Mouse (Mus musculus) brain, adult 2 months (tissue): ENCODE measurements around the gene Rep15.

Experiments used
- DNase-seq: peaks from one replicate; pipeline ENCODE4 v3.0.0; 2011; ENCODE audit warnings: low read depth, low spot score

Rep15 gene

DNA sequence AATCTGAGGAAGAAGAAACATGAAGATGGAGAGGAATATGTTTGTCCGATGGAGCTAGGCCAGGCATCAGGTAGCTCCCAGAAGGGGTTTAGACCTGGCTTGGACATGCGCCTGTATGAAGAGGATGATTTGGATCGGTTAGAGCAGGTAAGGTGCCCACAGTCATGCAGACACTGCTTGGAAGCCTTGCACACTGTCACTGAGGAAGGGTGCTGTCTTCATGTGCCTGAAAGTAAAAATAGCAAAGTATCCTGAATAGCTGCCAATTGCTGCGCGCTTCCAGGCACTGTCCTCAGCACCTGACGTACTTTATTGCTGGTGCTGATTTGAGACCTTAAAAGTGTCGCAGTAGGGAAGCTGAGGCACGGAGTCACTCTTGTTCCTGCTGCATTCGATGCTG, 2.8 kb upstream of the Rep15 start:
- DNase-seq: peak; percentile 82

DNA sequence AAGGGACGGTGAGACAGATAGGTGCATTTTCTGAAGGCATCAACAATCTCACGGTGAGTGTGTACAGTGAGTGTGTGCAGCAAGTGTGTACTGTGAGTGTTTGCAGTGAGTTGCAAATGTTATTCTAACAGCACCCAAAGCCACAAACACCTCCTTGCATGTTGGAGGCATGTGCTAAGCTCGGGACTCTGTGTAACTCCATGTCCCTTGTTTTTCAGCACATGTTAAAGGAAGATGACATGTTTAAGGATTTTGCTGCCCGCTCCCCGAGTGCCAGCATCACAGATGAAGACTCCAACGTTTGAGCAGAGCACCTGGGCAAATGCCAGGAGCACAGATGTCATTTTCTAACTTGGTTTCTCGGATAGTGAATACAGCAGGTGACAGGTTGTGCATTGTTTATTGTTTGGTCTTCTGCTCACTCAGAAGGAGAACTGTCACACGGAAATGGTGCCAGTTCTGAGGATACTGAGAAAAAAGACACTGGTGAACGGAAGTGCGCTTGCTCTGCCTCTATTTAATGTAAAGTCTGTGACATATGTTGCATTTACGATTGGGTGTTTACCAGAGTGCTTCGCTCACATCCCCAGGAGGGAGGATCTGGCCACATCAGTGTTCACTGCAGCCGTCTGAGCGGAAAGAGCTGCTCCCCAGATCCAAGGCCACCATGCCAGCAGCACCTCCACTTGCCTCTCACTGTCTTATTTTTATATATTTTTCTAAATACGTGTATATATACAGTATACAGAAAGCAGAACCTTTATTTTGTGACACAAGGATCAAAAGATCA, 2.1 kb upstream of the Rep15 start:
- peak; percentile 84 for DNase-seq

DNA sequence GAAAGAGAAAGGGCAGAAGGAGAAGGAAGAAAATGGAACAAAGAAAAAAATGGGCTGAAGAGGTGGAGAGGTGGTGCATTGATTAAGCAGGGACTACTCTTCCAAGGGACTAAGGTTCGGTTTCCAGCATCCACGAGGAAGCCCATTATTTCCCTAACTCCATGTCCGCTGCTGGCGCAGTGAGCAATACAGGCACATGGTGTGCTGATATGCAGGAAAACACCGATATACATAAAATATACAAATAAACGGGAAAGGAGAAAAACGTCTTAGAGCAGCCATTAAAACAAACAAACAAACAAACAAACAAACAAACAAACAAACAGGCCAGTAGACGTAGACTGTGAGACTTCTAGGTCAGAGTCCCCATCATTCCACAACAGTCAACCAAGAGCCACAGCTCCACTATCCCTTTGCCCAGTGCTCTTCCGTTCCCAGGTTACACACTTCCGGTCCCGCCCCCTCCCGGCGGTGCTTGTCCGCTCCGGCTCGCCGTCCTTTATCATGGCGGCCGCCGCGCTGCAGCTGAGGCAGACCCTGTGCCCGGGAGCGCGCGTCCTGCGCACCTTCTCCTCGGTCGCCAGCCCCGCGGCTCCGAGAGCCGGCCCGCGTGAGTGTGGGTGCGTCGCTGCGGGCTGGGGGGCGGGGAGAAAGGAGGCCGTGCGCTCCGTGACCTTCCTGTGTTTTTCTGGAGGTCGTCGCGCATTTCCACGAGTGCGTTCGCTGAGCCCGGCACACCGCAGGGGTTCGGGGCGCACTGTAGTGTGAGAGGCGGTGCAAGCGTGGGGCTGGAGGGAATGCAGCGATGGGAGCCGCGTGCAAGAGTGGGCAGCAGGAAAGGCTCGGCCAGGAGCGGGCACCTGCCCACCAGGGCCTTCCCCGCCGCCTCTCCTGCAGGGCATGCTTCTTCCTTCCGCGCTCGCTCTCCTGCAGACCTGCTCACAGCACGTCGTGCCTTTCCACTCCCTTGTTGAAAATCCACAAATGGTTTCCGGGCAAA, 10.2 kb downstream of the Rep15 start, which contains the start of gene Mrps35:
TSS of gene Mrps35 (plus strand) at position 474 of the 1,000 bp plus-strand sequence.
- DNase-seq: peak; percentile 96

DNA sequence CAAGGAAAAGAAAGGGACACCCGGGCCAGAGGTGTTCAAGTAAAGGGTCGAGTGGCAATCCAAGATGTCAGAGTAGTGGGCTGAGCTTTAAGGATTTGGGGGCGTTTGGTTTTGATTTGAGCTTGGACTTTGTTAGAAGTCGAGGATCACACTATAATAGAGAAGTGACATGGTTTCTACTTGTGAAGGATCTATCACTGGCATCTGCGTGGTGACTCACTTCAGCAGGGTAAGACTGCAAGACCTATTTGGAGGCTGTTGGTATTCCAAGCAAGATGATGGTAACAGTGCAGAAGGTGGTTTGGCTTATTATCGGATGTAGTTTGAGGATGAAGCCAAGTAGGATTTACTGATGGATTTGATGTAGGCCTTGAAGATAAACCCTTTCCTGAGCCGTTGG, 11.2 kb downstream of the Rep15 start:
- DNase-seq: peak; percentile 38

- peak; percentile 70 for DNase-seq
These were observed 16.9 kb downstream of the Rep15 start for GRCm38 (mm10) chr6:147049239-147049805.

DNA sequence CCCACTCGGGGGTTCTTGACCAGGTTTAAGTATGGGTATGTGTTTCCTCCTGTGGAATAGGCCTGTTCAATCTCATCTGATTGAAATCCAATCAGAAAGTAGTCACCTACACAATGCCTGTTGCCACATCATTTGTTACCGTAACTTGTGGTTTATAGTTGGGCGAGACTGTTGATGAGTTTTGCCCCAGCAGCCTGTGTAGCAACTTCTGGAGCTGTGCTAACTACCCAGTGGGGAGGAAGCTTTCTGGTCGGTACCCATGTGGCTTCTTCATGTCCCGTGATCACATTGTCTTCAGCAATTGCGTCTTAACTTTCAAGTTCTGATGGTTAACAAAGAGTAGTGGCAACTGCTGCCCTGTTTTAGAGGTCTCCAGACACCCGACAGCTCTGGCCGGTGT, 19.3 kb downstream of the Rep15 start:
- no peak for DNase-seq

DNA sequence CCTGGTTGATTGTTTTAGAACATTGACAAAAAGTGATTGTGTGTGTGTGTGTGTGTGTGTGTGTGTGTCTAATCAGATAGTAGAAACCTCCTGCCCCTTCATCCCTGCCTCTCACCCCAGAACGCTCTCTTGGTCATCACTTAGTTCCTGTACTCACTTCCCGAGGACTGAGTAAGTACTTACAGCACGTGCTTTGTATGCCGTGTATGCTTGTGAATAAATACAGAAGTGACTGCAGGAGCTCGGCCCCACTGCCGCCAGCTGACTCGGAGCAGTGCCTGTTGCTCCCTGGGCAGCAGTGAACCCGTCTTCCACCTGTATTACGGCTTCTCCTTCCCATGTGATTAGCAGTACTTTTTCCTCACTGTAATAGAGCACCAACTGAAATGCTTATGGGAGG, 20.1 kb downstream of the Rep15 start:
- no peak for DNase-seq

GRCm38 (mm10) chr6:147053785-147054646, 21.6 kb downstream of the Rep15 start:
- peak; percentile 67 for DNase-seq

DNA sequence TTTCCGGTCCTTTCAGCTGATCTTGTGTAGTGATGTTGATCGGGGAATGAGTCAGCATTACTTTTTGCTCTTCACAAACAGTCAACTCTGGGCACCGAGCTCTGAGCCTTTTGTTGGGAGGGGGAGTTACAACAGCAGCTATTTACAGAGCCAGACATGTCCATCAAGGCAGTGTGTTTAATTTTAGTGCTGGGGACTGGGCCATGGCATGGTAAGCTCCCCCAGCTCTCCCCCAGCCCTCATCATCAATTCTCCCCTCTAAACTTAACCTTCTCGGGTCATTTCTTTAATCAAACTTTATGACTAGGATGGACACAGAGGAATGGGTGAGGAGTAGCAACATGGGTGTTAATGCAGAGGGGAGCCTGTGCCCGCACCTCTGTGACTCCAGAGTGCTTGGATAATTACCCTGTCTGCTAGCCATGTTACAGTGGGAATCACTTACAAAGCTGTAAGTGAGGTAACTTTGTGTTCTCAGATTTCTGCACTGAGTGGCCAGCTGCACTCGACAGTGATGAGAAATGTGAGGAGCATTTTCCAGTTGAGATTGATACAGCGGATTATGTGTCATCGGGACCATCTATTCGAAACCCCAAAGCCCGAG, 23.1 kb downstream of the Rep15 start:
- DNase-seq: peak; percentile 27

DNA sequence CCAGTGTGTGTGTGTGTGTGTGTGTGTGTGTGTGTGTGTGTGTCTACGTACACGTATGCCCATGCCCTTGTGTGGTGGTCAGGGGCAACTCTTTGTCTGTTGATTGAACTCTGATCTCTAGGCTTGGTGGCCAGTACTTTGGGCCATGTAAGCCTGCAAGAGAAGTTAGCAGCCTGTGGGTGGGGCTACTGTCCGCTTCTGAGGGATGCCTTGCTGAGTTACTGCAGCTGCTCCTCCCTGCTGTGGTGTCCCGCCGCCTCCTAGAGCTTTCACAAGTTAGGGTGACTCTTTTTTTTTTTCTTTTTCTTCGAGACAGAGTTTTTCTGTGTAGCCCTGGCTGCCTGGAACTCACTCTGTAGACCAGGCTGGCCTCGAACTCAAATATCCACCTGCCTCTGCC, 26.9 kb downstream of the Rep15 start:
- no peak for DNase-seq

DNA sequence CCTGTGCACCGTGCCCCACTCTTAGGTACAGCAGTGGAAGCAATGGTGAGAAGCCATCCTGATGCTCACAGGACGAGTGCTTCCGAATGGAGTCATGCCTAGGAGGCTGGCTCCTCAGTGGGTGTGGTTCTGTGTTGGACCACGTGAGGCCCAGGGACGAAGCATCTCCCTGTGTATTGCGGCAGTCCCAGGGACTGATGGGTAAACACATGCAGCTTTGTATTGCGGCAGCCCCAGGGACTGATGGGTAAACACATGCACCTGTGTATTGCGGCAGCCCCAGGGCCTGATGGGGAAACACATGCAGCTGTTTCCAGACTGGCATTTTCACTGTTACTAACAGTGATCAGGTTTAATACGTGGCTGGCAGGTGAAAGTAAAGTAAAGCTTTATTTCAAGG, 29.2 kb downstream of the Rep15 start:
- no peak for DNase-seq

GRCm38 (mm10) chr6:147062034-147062433, 29.6 kb downstream of the Rep15 start:
- no peak for DNase-seq

GRCm38 (mm10) chr6:147062694-147063093, 30.3 kb downstream of the Rep15 start:
- DNase-seq: no peak

DNA sequence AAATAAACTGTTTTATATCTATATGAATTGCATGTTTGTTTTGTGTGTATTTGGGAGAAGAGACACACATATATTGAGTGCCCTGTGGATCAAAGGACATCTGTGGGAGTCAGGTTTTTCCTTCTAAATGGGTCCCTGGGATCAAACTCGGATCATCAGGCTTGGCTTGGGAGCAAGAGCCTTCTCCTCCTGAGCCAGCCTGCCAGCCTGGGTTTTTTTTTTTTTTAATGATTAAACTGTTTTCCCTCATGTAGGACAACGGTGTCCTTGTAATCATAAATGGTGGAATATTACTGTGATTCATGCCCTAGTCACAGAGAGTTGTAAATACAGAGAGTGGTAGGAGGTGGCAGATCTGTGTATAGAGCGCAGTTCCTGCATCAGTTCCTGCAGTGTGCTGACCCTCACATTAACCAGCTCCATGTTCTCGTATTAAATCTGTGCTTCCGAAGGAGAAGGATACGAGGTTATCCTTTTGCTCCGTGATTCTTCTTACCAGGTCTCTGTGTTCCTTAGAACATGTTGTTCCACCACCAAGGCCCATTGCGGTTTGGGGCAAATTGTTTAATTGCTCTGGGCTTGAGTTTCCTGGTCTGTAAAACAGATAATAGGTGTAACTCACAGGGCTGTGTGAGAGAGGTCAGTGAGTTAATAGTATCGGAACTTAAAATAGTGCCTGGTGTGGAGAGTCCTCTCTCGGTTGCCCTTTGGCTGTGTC, 32.0 kb downstream of the Rep15 start:
- no peak for DNase-seq

GRCm38 (mm10) chr6:147064944-147065261, 32.5 kb downstream of the Rep15 start:
- no peak for DNase-seq

DNA sequence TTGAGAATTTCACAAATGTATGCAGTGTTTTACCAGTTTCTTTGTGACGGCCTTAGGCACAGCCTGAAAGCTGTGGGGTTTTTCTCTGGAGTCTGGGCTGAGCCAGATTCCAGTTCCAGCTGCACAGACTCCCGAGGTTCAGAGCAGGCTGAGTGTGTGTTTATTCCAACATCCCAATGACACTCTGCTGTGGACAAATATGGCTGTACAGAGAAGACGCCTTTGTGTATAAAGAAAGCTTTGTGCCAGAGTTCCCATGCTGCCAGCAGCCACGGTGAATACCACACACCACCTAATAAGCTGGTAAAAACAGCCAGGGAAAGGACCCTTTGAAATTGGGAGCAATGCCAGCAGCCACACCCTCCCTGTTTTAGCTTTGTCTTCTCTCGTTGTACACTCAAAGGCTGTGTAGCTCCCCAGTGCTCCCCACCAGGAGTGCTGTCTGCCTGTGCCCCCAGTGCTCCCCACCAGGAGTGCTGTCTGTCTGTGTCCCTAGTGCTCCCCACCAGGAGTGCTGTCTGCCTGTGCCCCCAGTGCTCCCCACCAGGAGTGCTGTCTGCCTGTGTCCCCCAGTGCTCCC, 43.5 kb downstream of the Rep15 start:
- DNase-seq: peak; percentile 38

DNA sequence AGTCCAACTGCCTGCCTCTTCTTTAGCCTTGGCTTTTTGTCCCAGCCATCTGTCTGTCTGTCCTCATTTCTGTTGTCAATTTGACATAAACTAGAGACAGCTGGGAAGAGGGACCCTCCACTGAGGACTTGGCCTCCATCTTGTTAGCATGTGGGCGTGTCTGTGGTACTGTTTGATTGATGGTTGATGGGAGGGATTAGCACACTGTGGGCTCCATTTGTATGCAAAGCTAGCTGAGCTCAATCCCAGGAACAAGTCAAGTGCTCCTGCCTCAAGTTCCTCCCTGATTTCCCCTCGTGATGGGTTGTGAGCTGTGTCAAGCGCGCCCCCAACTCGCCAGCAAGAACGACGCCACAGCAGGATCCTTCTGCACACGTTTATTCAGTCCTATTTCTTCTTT, 44.5 kb downstream of the Rep15 start:
- no peak for DNase-seq

DNA sequence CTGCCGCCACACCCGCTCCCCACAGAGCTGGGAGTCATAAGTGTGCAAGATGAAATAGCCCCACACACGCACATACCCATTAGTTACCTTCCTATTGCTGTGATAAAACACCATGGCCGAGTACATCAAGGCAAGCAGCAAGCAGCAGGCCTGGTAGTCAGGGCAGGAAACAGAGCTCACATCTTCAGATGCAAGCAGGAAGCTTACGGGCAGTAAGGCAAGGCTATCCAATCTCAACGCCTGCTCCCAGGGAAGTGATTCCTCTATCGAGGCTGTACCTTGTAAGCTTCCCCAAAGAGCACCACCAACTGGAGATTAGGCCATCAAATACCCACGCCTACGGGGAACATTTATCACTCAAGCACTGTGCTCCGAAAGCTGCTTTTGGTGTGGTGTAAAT, 47.5 kb downstream of the Rep15 start:
- DNase-seq: no peak
